Mouse (Mus musculus): ENCODE measurements around the gene Adtrp.

The Adtrp gene

GRCm38 (mm10) chr13:41828296-41828754, 19.2 kb downstream of the Adtrp start:
- in situ Hi-C loops (cut with MboI, MseI): loop anchor here in 1 of 2 experiments (10.0 kb wide), 1 partner anchor 326 kb away; no protein-coding TSS in a partner anchor

- in situ Hi-C loops (cut with MboI, MseI): loop anchor here in 1 of 2 experiments (10.0 kb wide), 1 partner anchor 327 kb away; no protein-coding TSS in a partner anchor
These were observed 19.9 kb downstream of the Adtrp start for GRCm38 (mm10) chr13:41827581-41827980.

GRCm38 (mm10) chr13:41825379-41825966, 22.0 kb downstream of the Adtrp start:
- in situ Hi-C loops (cut with MboI, MseI): loop anchor here in 1 of 2 experiments (10.0 kb wide), 1 partner anchor 329 kb away; no protein-coding TSS in a partner anchor

- in situ Hi-C loops (cut with MboI, MseI): loop anchor here in 1 of 2 experiments (10.0 kb wide), 1 partner anchor 332 kb away; no protein-coding TSS in a partner anchor
These were observed 24.4 kb downstream of the Adtrp start for GRCm38 (mm10) chr13:41823077-41823476.

GRCm38 (mm10) chr13:41822617-41823016, 24.9 kb downstream of the Adtrp start:
- in situ Hi-C loops (cut with MboI, MseI): loop anchor here in 1 of 2 experiments (10.0 kb wide), 1 partner anchor 332 kb away; no protein-coding TSS in a partner anchor

GRCm38 (mm10) chr13:41822091-41822490, 25.4 kb downstream of the Adtrp start:
- in situ Hi-C loops (cut with MboI, MseI): loop anchor here in 1 of 2 experiments (10.0 kb wide), 1 partner anchor 333 kb away; no protein-coding TSS in a partner anchor

- in situ Hi-C loops (cut with MboI, MseI): loop anchor here in 1 of 2 experiments (10.0 kb wide), 1 partner anchor 334 kb away; no protein-coding TSS in a partner anchor
These were observed 26.5 kb downstream of the Adtrp start for GRCm38 (mm10) chr13:41820947-41821346.

- in situ Hi-C loops (cut with MboI, MseI): loop anchor here in 1 of 2 experiments (10.0 kb wide), 1 partner anchor 335 kb away; no protein-coding TSS in a partner anchor
These were observed 27.6 kb downstream of the Adtrp start for GRCm38 (mm10) chr13:41819918-41820317.

GRCm38 (mm10) chr13:41819484-41819883, 28.0 kb downstream of the Adtrp start:
- in situ Hi-C loops (cut with MboI, MseI): no loop called here

- in situ Hi-C loops (cut with MboI, MseI): no loop called here
These were observed 29.9 kb downstream of the Adtrp start for GRCm38 (mm10) chr13:41817583-41817982.

GRCm38 (mm10) chr13:41816643-41817042, 30.8 kb downstream of the Adtrp start:
- in situ Hi-C loops (cut with MboI, MseI): no loop called here

GRCm38 (mm10) chr13:41810776-41811175, 36.7 kb downstream of the Adtrp start:
- in situ Hi-C loops (cut with MboI, MseI): no loop called here

GRCm38 (mm10) chr13:41807815-41808214, 39.7 kb downstream of the Adtrp start:
- in situ Hi-C loops (cut with MboI, MseI): no loop called here

GRCm38 (mm10) chr13:41807300-41807699, 40.2 kb downstream of the Adtrp start:
- in situ Hi-C loops (cut with MboI, MseI): no loop called here

- in situ Hi-C loops (cut with MboI, MseI): no loop called here
These were observed 42.2 kb downstream of the Adtrp start for GRCm38 (mm10) chr13:41805138-41805820.

- in situ Hi-C loops (cut with MboI, MseI): no loop called here
These were observed 43.7 kb downstream of the Adtrp start for GRCm38 (mm10) chr13:41803656-41804265.

GRCm38 (mm10) chr13:41801177-41801636, 46.3 kb downstream of the Adtrp start:
- in situ Hi-C loops (cut with MboI, MseI): no loop called here

GRCm38 (mm10) chr13:41792849-41793248, 54.6 kb downstream of the Adtrp start:
- in situ Hi-C loops (cut with MboI, MseI): no loop called here

- in situ Hi-C loops (cut with MboI, MseI): no loop called here
These were observed 59.5 kb downstream of the Adtrp start for GRCm38 (mm10) chr13:41787863-41788536.

GRCm38 (mm10) chr13:41786640-41787039, 60.8 kb downstream of the Adtrp start:
- in situ Hi-C loops (cut with MboI, MseI): no loop called here
